Mouse (Mus musculus) ES-E14 (cell line): ENCODE results near the gene Tbc1d22b. TPM values are rescaled to one million over a fixed set of nuclear protein-coding genes. Genes with fewer than 3 reads are reported as not detected.
A peak's percentile ranks its signal among the peaks of the same experiment; 100 is the strongest.

Source experiments
- DNase-seq: peaks from one replicate; pipeline ENCODE4 v3.0.0-alpha.2; 2013; ENCODE audit warnings: low read depth, low spot score
- H3K27ac ChIP-seq: 2 replicates; pipeline ENCODE4 v1.5.1; 2012; ENCODE audit warnings: low read depth, mild to moderate bottlenecking, low read length, moderate library complexity, mixed read lengths; ENCODE audit not compliant: poor library complexity, insufficient read depth, severe bottlenecking
- H3K36me3 ChIP-seq: 2 replicates; pipeline ENCODE4 v1.6.1; 2012; ENCODE audit warnings: mild to moderate bottlenecking, low read length, moderate library complexity, mixed read lengths; ENCODE audit not compliant: control insufficient read depth, poor library complexity, insufficient read depth, severe bottlenecking
- H3K4me1 ChIP-seq, 2 experiments: fragments of 150-350 bp in 1 of 2; sonication (generic) in 1 of 2; 2 replicates each; pipeline ENCODE4 v1.6.1; 2012; ENCODE audit warnings: low read length in 2 of 2, mild to moderate bottlenecking in 1 of 2, mixed read lengths in 1 of 2; ENCODE audit not compliant: control insufficient read depth in 2 of 2, insufficient read depth in 2 of 2, poor library complexity in 1 of 2
- H3K4me3 ChIP-seq, 2 experiments: fragments of 150-350 bp in 1 of 2; sonication (generic) in 1 of 2; 2 replicates each; pipeline ENCODE4 v1.5.1; 2012; ENCODE audit warnings: low read length in 2 of 2, low read depth in 1 of 2, mild to moderate bottlenecking in 1 of 2, mixed read lengths in 1 of 2; ENCODE audit not compliant: insufficient read depth in 1 of 2, poor library complexity in 1 of 2, severe bottlenecking in 1 of 2
- H3K9ac ChIP-seq: 2 replicates; pipeline ENCODE4 v1.6.1; 2012; ENCODE audit warnings: low read depth, mild to moderate bottlenecking, low read length, mixed read lengths; ENCODE audit not compliant: poor library complexity, insufficient read depth, severe bottlenecking
- H3K9me3 ChIP-seq: fragments of 150-350 bp; sonication (generic); 2 replicates; pipeline ENCODE4 v1.6.1; 2012; ENCODE audit warnings: low read depth, mild to moderate bottlenecking, low read length; ENCODE audit not compliant: control insufficient read depth, insufficient read depth
- CHD2 ChIP-seq: IDR thresholded peaks from 2 replicates; pipeline ENCODE4 v1.6.1; 2014; ENCODE audit warnings: mild to moderate bottlenecking, low read depth, low read length, inconsistent platforms
- HCFC1 ChIP-seq: IDR thresholded peaks from 2 replicates; pipeline ENCODE4 v1.6.1; 2012; ENCODE audit warnings: low read length, inconsistent platforms, borderline replicate concordance; ENCODE audit not compliant: insufficient read depth
- MAFK ChIP-seq: IDR thresholded peaks from 2 replicates; pipeline ENCODE4 v1.6.1; 2014; ENCODE audit warnings: mild to moderate bottlenecking, low read depth, low read length, inconsistent platforms; ENCODE audit not compliant: insufficient read depth
- ZC3H11A ChIP-seq: IDR thresholded peaks from 2 replicates; pipeline ENCODE4 v1.6.1; 2012; ENCODE audit warnings: low read depth, mild to moderate bottlenecking, inconsistent platforms, low read length, borderline replicate concordance
- ZNF384 ChIP-seq: IDR thresholded peaks from 2 replicates; pipeline ENCODE4 v1.6.1; 2012; ENCODE audit warnings: low read depth, low read length, inconsistent platforms
- in situ Hi-C, 2 experiments: fragments of 600-800 bp; cut with MboI; formaldehyde crosslinking; loops; one replicate each; pipeline ENCODE4 v1.15.1; 2025; ENCODE audit warnings: low sequenced_read_pairs in 2 of 2, inconsistent platforms in 1 of 2; ENCODE audit not compliant: unreplicated experiment in 2 of 2
- total RNA-seq: library from RNA; depleted of rRNA; stranded (reverse); fragments of 300-350 nt; gene quantifications from 2 replicates; pipeline ENCODE4 v1.2.3, GENCODE M21; 2012

The Tbc1d22b gene
- total RNA-seq, 1 experiment: 8.3 TPM

- Histone ChIP-seq H3K9ac (no peak overlapping the region), H3K9me3 (no peaks in the 10 kb centered on the region), H3K4me1 (peaks cover 0 to 13% of the 10 kb centered on the region in 2 experiments; a peak in 2 of 4 replicates), H3K36me3 (no peaks in the 10 kb centered on the region), H3K27ac (no peak overlapping the region), H3K4me3 (no peak overlapping the region)
- no peak for TF ChIP-seq ZNF384
- peak; percentile 19; the same call in 1 of the 2 replicates for TF ChIP-seq ZC3H11A
- no peak for DNase-seq
- in situ Hi-C loops: no loop called here
These were observed 20.9 kb upstream of the Tbc1d22b start for GRCm38 (mm10) chr17:29528568-29529187.

GRCm38 (mm10) chr17:29530508-29530907, 19.1 kb upstream of the Tbc1d22b start:
- in situ Hi-C loops: no loop called here
- H3K27ac ChIP-seq: no peak overlapping the region
- no peak for DNase-seq
- TF ChIP-seq MAFK (no peak), CHD2 (no peak), ZNF384 (no peak), ZC3H11A (no peak), HCFC1 (no peak)
- no peaks in the 10 kb centered on the region for H3K36me3 ChIP-seq
- H3K9me3 ChIP-seq: no peaks in the 10 kb centered on the region
- H3K4me1 ChIP-seq: peaks cover 2 to 13% of the 10 kb centered on the region in 2 experiments; a peak in 2 of 4 replicates
- H3K9ac ChIP-seq: no peak overlapping the region
- H3K4me3 ChIP-seq: no peak overlapping the region

GRCm38 (mm10) chr17:29531278-29531677, 18.3 kb upstream of the Tbc1d22b start:
- Histone ChIP-seq H3K9ac (peak overlapping the region; percentile 5; the same call in 1 of the 2 replicates), H3K9me3 (no peaks in the 10 kb centered on the region), H3K4me1 (peaks cover 2 to 13% of the 10 kb centered on the region in 2 experiments; a peak in 2 of 4 replicates), H3K4me3 (no peak overlapping the region), H3K36me3 (no peaks in the 10 kb centered on the region), H3K27ac (no peak overlapping the region)
- TF ChIP-seq HCFC1: no peak
- no peak for TF ChIP-seq ZC3H11A
- TF ChIP-seq ZNF384: no peak
- no peak for TF ChIP-seq CHD2
- no peak for TF ChIP-seq MAFK
- DNase-seq: peak; percentile 69
- in situ Hi-C loops: no loop called here

GRCm38 (mm10) chr17:29531757-29532384, 17.7 kb upstream of the Tbc1d22b start:
- Histone ChIP-seq H3K36me3 (no peaks in the 10 kb centered on the region), H3K9ac (0 out of 2 replicates have a peak overlapping the region, but pooled peaks have one; percentile 5), H3K4me1 (peaks cover 2 to 13% of the 10 kb centered on the region in 2 experiments; a peak in 2 of 4 replicates), H3K4me3 (no peak overlapping the region), H3K9me3 (no peaks in the 10 kb centered on the region), H3K27ac (no peak overlapping the region)
- in situ Hi-C loops: no loop called here
- TF ChIP-seq ZNF384 (no peak), HCFC1 (no peak), ZC3H11A (no peak), MAFK (no peak), CHD2 (no peak)
- no peak for DNase-seq
